Mouse (Mus musculus): ENCODE measurements around the gene Dusp28. TPM values are rescaled to one million over a fixed set of nuclear protein-coding genes. Genes with fewer than 3 reads are reported as not detected.

The Dusp28 gene
- polyA plus RNA-seq, 1 experiment from 2014 or later, result 17.3 TPM

GRCm38 (mm10) chr1:92903627-92904026 lies 3.2 kb upstream of the Dusp28 start:
- ATAC-seq, result no peak
- H3K9me3 ChIP-seq (ENCODE audit: control insufficient read depth, low read length), result no peaks in the 10 kb centered on the region
- H3K27me3 ChIP-seq (replicated peaks; ENCODE audit: control insufficient read depth, insufficient read depth, low read length), result peaks cover 2% of the 10 kb centered on the region; the same call in 1 of the 2 replicates
- no peak overlapping the region for H3K27ac ChIP-seq (ENCODE audit: low read depth, low read length)
- H3K4me2 ChIP-seq (ENCODE audit: low read length), result no peak overlapping the region
- H3K36me3 ChIP-seq (ENCODE audit: control insufficient read depth, insufficient read depth, low read length), result no peaks in the 10 kb centered on the region
- WGBS, result 68% methylated on average over 4 of the region's 4 CpGs
- H3K9ac ChIP-seq (ENCODE audit: low read depth, low read length), result no peak overlapping the region
- peaks cover 18% of the 10 kb centered on the region for H3K4me1 ChIP-seq (ENCODE audit: control insufficient read depth, insufficient read depth, low read depth, low read length)
- no peak overlapping the region for H3K4me3 ChIP-seq (ENCODE audit: low read length)

GRCm38 (mm10) chr1:92905703-92906310 lies 974 bp upstream of the Dusp28 start:
- Histone ChIP-seq H3K9me3 (ENCODE audit: control insufficient read depth, low read length) (no peaks in the 10 kb centered on the region), H3K27me3 (replicated peaks; ENCODE audit: control insufficient read depth, insufficient read depth, low read length) (peaks cover 2% of the 10 kb centered on the region; the same call in 1 of the 2 replicates), H3K27ac (ENCODE audit: low read depth, low read length) (no peak overlapping the region), H3K4me1 (ENCODE audit: control insufficient read depth, insufficient read depth, low read depth, low read length) (peaks cover 27% of the 10 kb centered on the region), H3K36me3 (ENCODE audit: control insufficient read depth, insufficient read depth, low read length) (no peaks in the 10 kb centered on the region), H3K9ac (ENCODE audit: low read depth, low read length) (no peak overlapping the region), H3K4me3 (ENCODE audit: low read length) (no peak overlapping the region), H3K4me2 (ENCODE audit: low read length) (no peak overlapping the region; the same call in 1 of the 2 replicates)
- ATAC-seq, result no peak
- WGBS, result 95% methylated on average over 2 of the region's 2 CpGs

- Histone ChIP-seq H3K4me3 (ENCODE audit: low read length) (peak overlapping the region; percentile 83), H3K27ac (ENCODE audit: low read depth, low read length) (peak overlapping the region; percentile 93), H3K27me3 (replicated peaks; ENCODE audit: control insufficient read depth, insufficient read depth, low read length) (no peaks in the 10 kb centered on the region), H3K36me3 (ENCODE audit: control insufficient read depth, insufficient read depth, low read length) (no peaks in the 10 kb centered on the region), H3K9ac (ENCODE audit: low read depth, low read length) (peak overlapping the region; percentile 84), H3K4me1 (ENCODE audit: control insufficient read depth, insufficient read depth, low read depth, low read length) (peaks cover 35% of the 10 kb centered on the region), H3K9me3 (ENCODE audit: control insufficient read depth, low read length) (no peaks in the 10 kb centered on the region), H3K4me2 (ENCODE audit: low read length) (peak overlapping the region; percentile 90)
- 45% methylated on average over 20 of the region's 20 CpGs for WGBS
- no peak for ATAC-seq
Observed at GRCm38 (mm10) chr1:92907632-92908360, 1.0 kb downstream of the Dusp28 start.

- no peak overlapping the region for H3K27ac ChIP-seq (ENCODE audit: low read depth, low read length)
- no peak for ATAC-seq
- H3K9ac ChIP-seq (ENCODE audit: low read depth, low read length), result no peak overlapping the region
- no peaks in the 10 kb centered on the region for H3K9me3 ChIP-seq (ENCODE audit: control insufficient read depth, low read length)
- 96% methylated on average over 3 of the region's 3 CpGs for WGBS
- H3K27me3 ChIP-seq (replicated peaks; ENCODE audit: control insufficient read depth, insufficient read depth, low read length), result no peaks in the 10 kb centered on the region
- no peak overlapping the region for H3K4me3 ChIP-seq (ENCODE audit: low read length)
- no peaks in the 10 kb centered on the region for H3K36me3 ChIP-seq (ENCODE audit: control insufficient read depth, insufficient read depth, low read length)
- H3K4me2 ChIP-seq (ENCODE audit: low read length), result no peak overlapping the region
- peaks cover 36% of the 10 kb centered on the region for H3K4me1 ChIP-seq (ENCODE audit: control insufficient read depth, insufficient read depth, low read depth, low read length)
Observed at GRCm38 (mm10) chr1:92908664-92909063, 1.9 kb downstream of the Dusp28 start.

- ATAC-seq, result no peak
- Histone ChIP-seq H3K9ac (ENCODE audit: low read depth, low read length) (no peak overlapping the region), H3K4me3 (ENCODE audit: low read length) (no peak overlapping the region), H3K4me2 (ENCODE audit: low read length) (no peak overlapping the region), H3K9me3 (ENCODE audit: control insufficient read depth, low read length) (no peaks in the 10 kb centered on the region), H3K4me1 (ENCODE audit: control insufficient read depth, insufficient read depth, low read depth, low read length) (peaks cover 36% of the 10 kb centered on the region), H3K36me3 (ENCODE audit: control insufficient read depth, insufficient read depth, low read length) (no peaks in the 10 kb centered on the region), H3K27me3 (replicated peaks; ENCODE audit: control insufficient read depth, insufficient read depth, low read length) (no peaks in the 10 kb centered on the region), H3K27ac (ENCODE audit: low read depth, low read length) (no peak overlapping the region)
- WGBS, result 55% methylated on average over 4 of the region's 4 CpGs
Observed at GRCm38 (mm10) chr1:92909068-92909467, 2.3 kb downstream of the Dusp28 start.

- ATAC-seq, result peak; percentile 69
- Histone ChIP-seq H3K9me3 (ENCODE audit: control insufficient read depth, low read length) (no peaks in the 10 kb centered on the region), H3K4me1 (ENCODE audit: control insufficient read depth, insufficient read depth, low read depth, low read length) (peaks cover 36% of the 10 kb centered on the region), H3K27ac (ENCODE audit: low read depth, low read length) (peak within 1 kb of the TSS; percentile 94), H3K4me2 (ENCODE audit: low read length) (peak within 1 kb of the TSS; percentile 95), H3K4me3 (ENCODE audit: low read length) (peak within 1 kb of the TSS; percentile 85), H3K9ac (ENCODE audit: low read depth, low read length) (peak within 1 kb of the TSS; percentile 91), H3K36me3 (ENCODE audit: control insufficient read depth, insufficient read depth, low read length) (peaks cover 4% of the 10 kb centered on the region), H3K27me3 (replicated peaks; ENCODE audit: control insufficient read depth, insufficient read depth, low read length) (no peaks in the 10 kb centered on the region)
- WGBS, result under 1% methylated on average over 27 of the region's 57 CpGs
Observed at GRCm38 (mm10) chr1:92910239-92910885, 3.6 kb downstream of the Dusp28 start, which contains the start of gene Rnpepl1. Gene Rnpepl1 (plus strand): TSS chr1:92910783.

GRCm38 (mm10) chr1:92910925-92911720 lies 4.3 kb downstream of the Dusp28 start:
- Histone ChIP-seq H3K4me1 (ENCODE audit: control insufficient read depth, insufficient read depth, low read depth, low read length) (peaks cover 36% of the 10 kb centered on the region), H3K27me3 (replicated peaks; ENCODE audit: control insufficient read depth, insufficient read depth, low read length) (no peaks in the 10 kb centered on the region), H3K27ac (ENCODE audit: low read depth, low read length) (peak overlapping the region; percentile 94), H3K4me3 (ENCODE audit: low read length) (peak overlapping the region; percentile 85), H3K4me2 (ENCODE audit: low read length) (peak overlapping the region; percentile 95), H3K36me3 (ENCODE audit: control insufficient read depth, insufficient read depth, low read length) (peaks cover 11% of the 10 kb centered on the region), H3K9me3 (ENCODE audit: control insufficient read depth, low read length) (no peaks in the 10 kb centered on the region), H3K9ac (ENCODE audit: low read depth, low read length) (peak overlapping the region; percentile 91)
- 2% methylated on average over 66 of the region's 85 CpGs for WGBS
- ATAC-seq, result peak; percentile 25

GRCm38 (mm10) chr1:92911721-92912138 lies 4.9 kb downstream of the Dusp28 start:
- H3K4me3 ChIP-seq (ENCODE audit: low read length), result peak overlapping the region; percentile 85
- WGBS, result 33% methylated on average over 8 of the region's 8 CpGs
- H3K4me1 ChIP-seq (ENCODE audit: control insufficient read depth, insufficient read depth, low read depth, low read length), result peaks cover 33% of the 10 kb centered on the region

More at GRCm38 (mm10) chr1:92911721-92912138, 4.9 kb downstream of the Dusp28 start:
- ATAC-seq, result no peak
- Histone ChIP-seq H3K27me3 (replicated peaks; ENCODE audit: control insufficient read depth, insufficient read depth, low read length) (no peaks in the 10 kb centered on the region), H3K36me3 (ENCODE audit: control insufficient read depth, insufficient read depth, low read length) (peaks cover 17% of the 10 kb centered on the region), H3K27ac (ENCODE audit: low read depth, low read length) (peak overlapping the region; percentile 94), H3K9ac (ENCODE audit: low read depth, low read length) (peak overlapping the region; percentile 91), H3K9me3 (ENCODE audit: control insufficient read depth, low read length) (no peaks in the 10 kb centered on the region), H3K4me2 (ENCODE audit: low read length) (peak overlapping the region; percentile 95)

All from hindbrain, embryonic 16.5 days (tissue).